10 mouse cellular contexts compared by ENCODE assay signal in genomic region chr9:31262226-31263105, GRCm38 (mm10). TPM values are rescaled to one million over a fixed set of nuclear protein-coding genes. Genes with fewer than 3 reads are reported as not detected.
DNase-seq lines count a peak whose midpoint lies in the region; ATAC-seq and TF ChIP-seq lines count a peak whose summit lies in the region.
"Had no signal": no experiment of that assay in that cellular context is flagged by ENCODE, and none has a peak within 500 bp of the region (broad histone marks: within the 10 kb centered on the region; RNA-seq: fewer than 3 reads in every experiment).

No protein-coding gene starts in this region.

- 56% methylated on average over 4 of the region's 4 CpGs for WGBS in lung, adult 2 months
- WGBS in macrophage (ENCODE audit: missing documents) = 63% methylated on average over 4 of the region's 4 CpGs
- WGBS in hindbrain, embryonic 12.5 days = 36% methylated on average over 4 of the region's 4 CpGs

- no peak overlapping the region for H3K4me3 ChIP-seq in lung, adult 2 months (replicated peaks; ENCODE audit: extremely low read depth, low read depth, low read length)
- no peak overlapping the region for H3K4me3 ChIP-seq in macrophage (ENCODE audit: inconsistent target)
- H3K4me3 ChIP-seq in hindbrain, embryonic 12.5 days = no peak overlapping the region
- H3K4me3 ChIP-seq: hindbrain, embryonic 15.5 days had no signal

- no peak for TF ChIP-seq POLR2A in lung, adult 2 months (IDR thresholded peaks at IDR 0.05; ENCODE audit: borderline replicate concordance, extremely low read depth, low read depth, low read length)

- ATAC-seq in hindbrain, embryonic 12.5 days (ENCODE audit: low FRiP score) = no peak

- H3K4me2 ChIP-seq in hindbrain, embryonic 12.5 days (replicated peaks) = no peak overlapping the region
- H3K4me2 ChIP-seq: hindbrain, embryonic 15.5 days had no signal

- no peaks in the 10 kb centered on the region for H3K79me2 ChIP-seq in macrophage (ENCODE audit: inconsistent target)

- H3K9me3 ChIP-seq in hindbrain, embryonic 12.5 days (replicated peaks) = no peaks in the 10 kb centered on the region
- H3K9me3 ChIP-seq: hindbrain, embryonic 15.5 days had no signal

- H3K9ac ChIP-seq in hindbrain, embryonic 12.5 days = no peak overlapping the region
- H3K9ac ChIP-seq: hindbrain, embryonic 15.5 days had no signal

- peak; percentile 38 to 46 for DNase-seq in lung, adult 18-20 months
- DNase-seq in lung, adult 2 months = no peak
- peak; percentile 23 to 66 for DNase-seq in heart, adult 18-20 months
- DNase-seq in kidney, postnatal 25 days = peak; percentile 50 to 82
- DNase-seq in layer of hippocampus, postnatal 10 days (ENCODE audit: low spot score in 2 of 2) = no peak
- DNase-seq in retina, embryonic 14.5 days (ENCODE audit: low spot score) = no peak

- no peak for TF ChIP-seq CTCF in lung, adult 2 months (IDR thresholded peaks at IDR 0.05; ENCODE audit: insufficient read depth, low read length)

- H3K27ac ChIP-seq in macrophage = peak overlapping the region; percentile 34; the same call in 1 of the 2 replicates
- no peak overlapping the region for H3K27ac ChIP-seq in hindbrain, embryonic 12.5 days
- H3K27ac ChIP-seq: hindbrain, embryonic 15.5 days had no signal

- H3K4me1 ChIP-seq in lung, adult 2 months (ENCODE audit: control insufficient read depth, insufficient read depth, low read length) = no peaks in the 10 kb centered on the region; the same call in 1 of the 2 replicates
- peaks cover 3% of the 10 kb centered on the region; the same call in 1 of the 2 replicates for H3K4me1 ChIP-seq in hindbrain, embryonic 12.5 days

- H3K27me3 ChIP-seq in hindbrain, embryonic 12.5 days = no peaks in the 10 kb centered on the region
- H3K27me3 ChIP-seq: CH12.LX; hindbrain, embryonic 15.5 days had no signal

- H3K36me3 ChIP-seq in macrophage (ENCODE audit: inconsistent target) = no peaks in the 10 kb centered on the region
- no peaks in the 10 kb centered on the region for H3K36me3 ChIP-seq in hindbrain, embryonic 12.5 days
- H3K36me3 ChIP-seq: hindbrain, embryonic 15.5 days had no signal

RNA-seq across cellular contexts. Expression of gene Prdm10, which starts 17.9 kb away (rescaled TPM):
- 6.3 and 7.3 TPM in 2 replicates for polyA plus RNA-seq in lung, adult 2 months (2012; rRNA removed)
- 1 to 10 TPM; 4.2 to 5.0 TPM for total RNA-seq in heart, adult 18-20 months (2021)
- total RNA-seq in macrophage (2018; cell fraction: chromatin; rRNA removed) = 10 to 100 TPM; 19.3 to 50.8 (median 36.7) TPM
- total RNA-seq in macrophage (2018; cell fraction: cytosol; rRNA removed) = 1 to 10 TPM; 2.6 to 8.6 (median 6.5) TPM
- 10 to 100 TPM; 11.3 to 32.5 (median 21.8) TPM for total RNA-seq in macrophage (2018; cell fraction: nucleus; rRNA removed)
- polyA plus RNA-seq in macrophage (2018) = 4.1 to 4.7 TPM (median 4.6 TPM) in 3 replicates
- 8.7 and 9.1 TPM in 2 replicates for polyA plus RNA-seq in hindbrain, embryonic 12.5 days (2016; fragmentation: Nextera tagmentation; extraction: Ambion mirVana)
- 10 to 100 TPM; 15.5 to 18.8 TPM for total RNA-seq in layer of hippocampus, postnatal 10 days (2021)

RNA-seq across cellular contexts. Expression of gene Aplp2, which starts 50.9 kb away (rescaled TPM):
- polyA plus RNA-seq in lung, adult 2 months (2012; rRNA removed) = 465 and 568 TPM in 2 replicates
- total RNA-seq in heart, adult 18-20 months (2021) = 100 to 1,000 TPM; 318 to 322 TPM
- 100 to 1,000 TPM; 101 to 757 (median 226) TPM for total RNA-seq in macrophage (2018; cell fraction: chromatin; rRNA removed)
- total RNA-seq in macrophage (2018; cell fraction: cytosol; rRNA removed) = 1,000 to 10,000 TPM in 1 of 26 experiments, 100 to 1,000 TPM in 25; 168 to 1,050 (median 432) TPM
- 1,000 to 10,000 TPM in 5 of 26 experiments, 100 to 1,000 TPM in 21; 283 to 1,667 (median 734) TPM for total RNA-seq in macrophage (2018; cell fraction: nucleus; rRNA removed)
- polyA plus RNA-seq in macrophage (2018) = 523 to 1,267 TPM (median 707 TPM) in 3 replicates
- polyA plus RNA-seq in hindbrain, embryonic 12.5 days (2016; fragmentation: Nextera tagmentation; extraction: Ambion mirVana) = 289 and 297 TPM in 2 replicates
- total RNA-seq in layer of hippocampus, postnatal 10 days (2021) = 100 to 1,000 TPM; 420 to 448 TPM

Comparison
In these comparisons a context has a peak if more than half of its experiments do, and no peak if none do; other contexts are left out.
1. DNase-seq: peak in lung, adult 18-20 months (2 of 2), heart, adult 18-20 months (2 of 2) and kidney, postnatal 25 days (2 of 2); none in lung, adult 2 months (single experiment), layer of hippocampus, postnatal 10 days (0 of 2) and retina, embryonic 14.5 days (single experiment).